Mouse (Mus musculus): ENCODE results near the gene Zfp592. TPM values are rescaled to one million over a fixed set of nuclear protein-coding genes. Genes with fewer than 3 reads are reported as not detected.

Zfp592 gene
- total RNA-seq, 2 experiments from 2014 or later: 10.3 to 11.4 TPM

- peak; percentile 18 to 29 for DNase-seq
Observed at GRCm38 (mm10) chr7:80992631-80992979, 876 bp upstream of the Zfp592 start.

GRCm38 (mm10) chr7:80993834-80994662, 567 bp downstream of the Zfp592 start:
- intact Hi-C loops (cut with DNase I): no loop called here
- peak; percentile 41 to 69 for DNase-seq

More at GRCm38 (mm10) chr7:80992631-80992979, 876 bp upstream of the Zfp592 start:
- intact Hi-C loops (cut with DNase I): no loop called here

DNA sequence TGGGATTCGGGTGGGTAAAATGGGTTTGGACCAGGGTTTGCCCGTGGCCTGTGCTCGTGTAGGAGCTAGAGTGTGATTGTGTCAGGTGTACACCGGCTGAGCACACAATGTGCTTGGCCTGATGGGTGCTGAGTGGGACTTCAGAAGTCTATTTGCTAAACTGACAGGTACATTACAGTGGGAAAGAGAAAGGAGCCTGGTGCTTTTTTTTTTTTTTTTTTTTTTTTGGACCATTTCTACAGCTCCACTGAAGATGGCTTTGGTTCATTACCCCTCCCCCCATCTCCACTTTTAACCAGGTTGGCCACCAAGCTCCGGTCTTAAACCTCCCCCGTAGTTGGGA, 1.2 kb downstream of the Zfp592 start:
- DNase-seq: no peak
- intact Hi-C loops (cut with DNase I): loop anchor here (5.0 kb wide), 1 partner anchor 58 kb away; no protein-coding TSS in a partner anchor

DNA sequence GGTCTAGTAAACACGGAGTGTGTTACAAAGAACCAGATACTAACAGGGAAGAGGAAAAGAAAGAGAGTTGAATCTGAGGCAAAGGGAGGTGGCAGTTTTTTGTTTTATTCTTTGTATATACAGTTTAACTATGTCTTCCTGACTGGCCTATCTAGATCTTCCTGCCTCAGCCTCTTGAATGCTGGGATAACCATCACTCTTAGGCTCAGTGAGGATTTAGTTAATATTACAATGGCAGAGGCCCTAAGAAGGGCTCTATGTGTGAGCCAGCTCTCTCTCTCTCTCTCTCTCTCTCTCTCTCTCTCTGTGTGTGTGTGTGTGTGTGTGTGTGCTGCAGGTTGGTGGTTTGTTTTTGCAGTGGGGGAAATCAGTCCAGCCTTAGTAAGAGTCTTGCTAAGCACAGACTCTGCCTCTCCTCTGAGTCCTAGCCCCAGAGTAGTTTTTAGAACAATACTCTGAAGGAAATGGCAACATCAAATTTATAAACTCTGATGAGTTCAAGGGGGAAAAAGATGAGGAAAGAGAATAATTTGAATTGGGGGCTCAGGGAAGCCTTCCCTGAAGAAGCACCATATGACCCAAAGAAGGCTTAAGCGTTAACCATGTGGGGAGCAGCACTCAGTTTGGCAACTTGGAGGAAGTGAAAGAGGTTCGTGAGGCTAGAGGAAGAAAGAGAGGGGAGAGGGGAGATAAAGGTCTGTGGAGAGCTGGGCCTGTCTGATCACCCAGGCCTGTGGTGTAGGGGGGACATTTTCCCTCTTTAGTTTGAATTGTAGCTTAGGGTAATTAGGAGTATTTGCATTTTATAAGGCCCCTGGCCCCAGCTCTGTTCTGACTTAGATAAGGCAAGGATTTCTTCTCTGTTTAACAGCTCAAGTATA, 2.0 kb downstream of the Zfp592 start:
- intact Hi-C loops (cut with DNase I): loop anchor here (5.0 kb wide), 1 partner anchor 57 kb away; no protein-coding TSS in a partner anchor
- DNase-seq: no peak

DNA sequence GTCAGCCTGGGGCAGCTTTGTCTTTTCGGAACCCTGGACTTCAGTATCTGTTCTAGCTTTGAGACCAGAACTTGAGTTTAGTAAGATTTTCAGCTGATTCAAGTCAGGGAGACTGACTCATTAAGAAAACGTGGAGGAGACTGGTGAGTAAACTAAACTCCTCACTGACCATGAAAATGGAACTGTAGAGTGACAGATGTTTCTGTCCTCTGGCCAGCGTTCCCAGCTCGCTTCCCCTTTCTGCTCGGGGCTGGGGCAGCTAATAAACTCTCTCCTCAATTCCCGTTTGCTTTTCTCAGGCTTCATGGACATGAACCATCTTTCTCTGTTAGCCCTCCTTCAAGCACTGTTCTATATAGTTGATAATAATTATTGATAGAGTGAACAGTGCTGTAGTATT, 4.3 kb downstream of the Zfp592 start:
- DNase-seq: no peak
- intact Hi-C loops (cut with DNase I): loop anchor here (5.0 kb wide), 1 partner anchor 55 kb away; no protein-coding TSS in a partner anchor

- intact Hi-C loops (cut with DNase I): loop anchor here (5.0 kb wide), 1 partner anchor 53 kb away; no protein-coding TSS in a partner anchor
- DNase-seq: no peak
Observed at GRCm38 (mm10) chr7:80999536-80999935, 6.1 kb downstream of the Zfp592 start.

- no peak for DNase-seq
- intact Hi-C loops (cut with DNase I): no loop called here
Observed at GRCm38 (mm10) chr7:81001844-81002243, 8.4 kb downstream of the Zfp592 start.

DNA sequence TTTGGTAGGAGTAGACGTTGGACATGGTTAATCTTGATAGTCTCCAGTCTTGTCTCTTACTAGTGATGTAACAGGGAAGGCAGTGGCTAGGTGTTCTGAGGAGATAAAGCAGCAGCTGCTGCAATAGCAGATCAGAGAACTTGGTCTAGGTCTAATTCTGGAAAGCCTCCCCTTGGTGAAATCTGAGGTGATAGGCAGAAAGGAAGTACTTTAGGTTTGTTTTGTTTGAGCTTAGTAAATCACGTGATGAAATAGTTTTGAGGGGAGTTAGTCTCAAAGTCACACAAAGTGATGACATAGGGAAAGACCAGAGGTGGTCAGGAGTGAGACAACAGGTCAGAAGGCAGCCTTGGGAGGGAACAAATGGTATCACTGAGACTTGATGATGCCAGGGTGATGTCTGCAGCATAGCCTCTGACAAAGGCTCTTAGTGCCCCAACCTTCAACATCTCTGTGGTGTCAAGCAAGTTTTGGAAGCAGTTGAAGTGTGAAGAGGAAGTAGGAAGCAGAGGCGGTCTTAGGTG, 11.1 kb downstream of the Zfp592 start:
- no peak for DNase-seq
- intact Hi-C loops (cut with DNase I): no loop called here

GRCm38 (mm10) chr7:81005969-81006368, 12.5 kb downstream of the Zfp592 start:
- no peak for DNase-seq
- intact Hi-C loops (cut with DNase I): no loop called here

DNA sequence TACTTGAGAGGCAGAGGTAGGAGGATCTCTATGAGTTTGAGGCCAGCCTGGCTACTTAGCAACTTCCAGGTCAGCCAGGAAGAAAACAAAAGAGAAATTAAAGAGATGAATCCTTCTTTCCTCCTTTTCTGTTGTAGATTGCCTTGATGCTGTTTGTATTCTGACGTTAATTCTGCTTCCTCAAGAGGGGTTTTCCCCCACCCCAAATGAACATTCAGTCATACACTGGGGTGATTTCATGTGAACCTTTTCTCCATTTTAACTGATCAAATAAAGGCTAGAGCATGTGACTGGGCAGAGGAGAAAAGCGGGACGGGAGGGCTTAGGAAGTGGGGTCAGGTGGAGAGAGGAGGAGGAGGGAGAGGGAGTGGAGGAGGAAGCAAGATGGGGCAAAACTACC, 14.8 kb downstream of the Zfp592 start:
- intact Hi-C loops (cut with DNase I): no loop called here
- no peak for DNase-seq

- intact Hi-C loops (cut with DNase I): no loop called here
- no peak for DNase-seq
Observed at GRCm38 (mm10) chr7:81011576-81011975, 18.1 kb downstream of the Zfp592 start.

GRCm38 (mm10) chr7:81020307-81020706, 26.8 kb downstream of the Zfp592 start:
- no peak for DNase-seq
- intact Hi-C loops (cut with DNase I): no loop called here

- intact Hi-C loops (cut with DNase I): no loop called here
- DNase-seq: no peak
Observed at GRCm38 (mm10) chr7:81022731-81023130, 29.2 kb downstream of the Zfp592 start.

DNA sequence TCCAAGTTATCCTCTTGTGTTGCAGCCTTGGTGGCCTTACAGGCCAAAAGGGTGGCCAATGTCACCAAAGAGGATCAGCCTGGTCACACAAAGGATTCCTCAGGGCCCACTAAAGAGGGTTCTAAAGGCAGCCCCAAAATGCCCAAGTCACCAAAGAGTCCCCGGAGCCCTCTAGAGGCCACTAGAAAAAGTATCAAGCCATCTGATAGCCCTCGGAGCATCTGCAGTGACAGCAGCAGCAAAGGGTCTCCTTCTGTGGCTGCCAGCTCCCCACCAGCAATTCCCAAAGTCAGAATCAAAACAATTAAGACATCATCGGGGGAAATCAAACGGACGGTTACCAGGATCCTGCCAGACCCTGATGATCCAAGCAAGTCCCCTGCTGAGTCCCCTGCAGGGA, 30.6 kb downstream of the Zfp592 start:
- no peak for DNase-seq
- intact Hi-C loops (cut with DNase I): no loop called here

DNA sequence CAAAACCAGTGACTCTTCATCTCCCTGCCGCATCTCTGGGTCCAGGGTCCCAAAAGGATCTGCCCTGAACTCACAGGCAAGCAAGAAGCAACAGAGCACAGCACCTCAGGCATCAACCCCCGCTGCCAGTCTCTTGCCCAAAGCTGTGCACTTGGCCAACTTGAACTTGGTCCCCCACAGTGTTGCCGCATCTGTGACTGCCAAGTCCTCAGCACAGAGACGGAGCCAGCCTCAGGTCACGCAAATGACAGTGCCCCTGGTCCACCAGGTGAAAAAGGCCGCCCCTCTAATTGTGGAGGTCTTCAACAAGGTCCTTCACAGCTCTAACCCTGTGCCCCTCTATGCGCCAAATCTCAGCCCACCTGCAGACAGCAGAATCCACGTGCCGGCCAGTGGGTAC, 31.2 kb downstream of the Zfp592 start:
- intact Hi-C loops (cut with DNase I): no loop called here
- no peak for DNase-seq

- intact Hi-C loops (cut with DNase I): no loop called here
- DNase-seq: no peak
Observed at GRCm38 (mm10) chr7:81025751-81026150, 32.3 kb downstream of the Zfp592 start.

- intact Hi-C loops (cut with DNase I): no loop called here
- DNase-seq: no peak
Observed at GRCm38 (mm10) chr7:81039711-81040110, 46.2 kb downstream of the Zfp592 start.

GRCm38 (mm10) chr7:81043023-81043620, 49.6 kb downstream of the Zfp592 start:
- DNase-seq: no peak
- intact Hi-C loops (cut with DNase I): no loop called here

DNA sequence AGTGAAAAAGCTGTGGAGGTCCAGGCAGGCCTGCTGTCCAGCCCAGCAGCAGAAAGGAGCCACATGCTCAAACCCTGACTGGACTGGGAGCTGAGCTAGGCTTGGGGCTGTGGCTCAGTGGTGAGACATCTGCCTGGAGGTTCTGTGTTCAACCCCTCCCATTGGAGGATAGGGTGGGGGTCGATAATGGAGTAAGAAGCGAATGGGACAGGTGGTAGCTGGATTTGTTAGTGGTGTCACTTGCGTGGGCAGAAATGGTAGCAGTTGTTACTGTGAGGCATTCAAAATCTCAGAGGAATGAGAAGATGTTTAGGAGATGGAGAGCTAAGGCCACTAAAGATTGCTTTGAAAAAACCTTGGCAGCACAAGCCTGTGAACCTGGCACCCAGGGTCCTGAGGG, 54.4 kb downstream of the Zfp592 start:
- intact Hi-C loops (cut with DNase I): no loop called here
- DNase-seq: no peak

GRCm38 (mm10) chr7:81048513-81048912, 55.0 kb downstream of the Zfp592 start:
- intact Hi-C loops (cut with DNase I): no loop called here
- DNase-seq: peak in 1 of 2 experiments; percentile 43

DNA sequence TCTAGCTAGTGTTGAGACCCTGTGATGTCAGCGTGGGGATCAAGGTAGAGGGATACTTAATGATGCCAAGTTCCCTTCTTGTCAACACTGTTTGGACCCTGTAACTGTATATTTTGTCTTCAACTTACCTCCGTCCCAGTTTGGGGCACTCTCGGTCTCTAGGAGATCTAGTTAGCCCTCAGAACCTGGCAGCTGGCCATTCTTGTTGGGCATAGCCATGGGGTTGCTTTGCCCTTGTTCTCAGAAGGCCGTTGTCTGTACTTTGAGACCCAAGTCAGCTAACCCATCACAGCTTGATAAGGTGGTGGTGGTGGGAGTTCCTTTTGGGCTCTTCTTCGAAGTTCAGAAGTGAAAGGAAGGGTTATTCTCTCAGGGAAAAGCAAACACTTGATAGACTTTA, 56.5 kb downstream of the Zfp592 start:
- intact Hi-C loops (cut with DNase I): loop anchor here (5.0 kb wide), 1 partner anchor 53 kb away; no protein-coding TSS in a partner anchor
- DNase-seq: no peak

Data from gastrocnemius, postnatal 36 days (tissue).